Mouse (Mus musculus) right cerebral cortex, postnatal 10 days (tissue): ENCODE measurements around the gene Agbl5.

ENCODE experiments used
- DNase-seq, 2 experiments: peaks; one replicate each; pipeline ENCODE4 v3.0.0; 2021; ENCODE audit warnings: low spot score in 2 of 2

Agbl5 gene

GRCm38 (mm10) chr5:30950922-30951321 lies 62.4 kb downstream of the Agbl5 start:
- DNase-seq: no peak

- no peak for DNase-seq
Observed at GRCm38 (mm10) chr5:30951706-30952105, 63.2 kb downstream of the Agbl5 start.

GRCm38 (mm10) chr5:30952551-30952950 lies 64.1 kb downstream of the Agbl5 start:
- no peak for DNase-seq

- no peak for DNase-seq
Observed at GRCm38 (mm10) chr5:30954065-30954464, 65.6 kb downstream of the Agbl5 start.

GRCm38 (mm10) chr5:30954556-30954955 lies 66.1 kb downstream of the Agbl5 start:
- DNase-seq: no peak

GRCm38 (mm10) chr5:30955751-30956150 lies 67.3 kb downstream of the Agbl5 start:
- no peak for DNase-seq
